Mouse (Mus musculus): ENCODE measurements around the gene Drg1.
"Not testable (repeated sequence)": the region's sequence is repeated elsewhere in the genome, so short reads cannot be mapped to it uniquely, and the experiment has no call there.

- not testable (repeated sequence) for TF ChIP-seq CTCF (IDR thresholded peaks at IDR 0.05; ENCODE audit: borderline replicate concordance, control insufficient read depth, extremely low read depth, insufficient read depth, low read length, poor library complexity); POLR2A (IDR thresholded peaks at IDR 0.05; ENCODE audit: control insufficient read depth, extremely low read depth, insufficient read depth, low read length, poor library complexity)
Observed at GRCm38 (mm10) chr11:3158800-3159199, 107.4 kb downstream of the Drg1 start.

Measured in thymus, adult 2 months (tissue).